Mouse (Mus musculus): ENCODE data around the gene Ralgds. TPM values are rescaled to one million over a fixed set of nuclear protein-coding genes. Genes with fewer than 3 reads are reported as not detected.
"Not testable (repeated sequence)": the region's sequence is repeated elsewhere in the genome, so short reads cannot be mapped to it uniquely, and the experiment has no call there.

Gene Ralgds
- polyA plus RNA-seq, 1 experiment from 2014 or later, result 66.1 TPM

DNA sequence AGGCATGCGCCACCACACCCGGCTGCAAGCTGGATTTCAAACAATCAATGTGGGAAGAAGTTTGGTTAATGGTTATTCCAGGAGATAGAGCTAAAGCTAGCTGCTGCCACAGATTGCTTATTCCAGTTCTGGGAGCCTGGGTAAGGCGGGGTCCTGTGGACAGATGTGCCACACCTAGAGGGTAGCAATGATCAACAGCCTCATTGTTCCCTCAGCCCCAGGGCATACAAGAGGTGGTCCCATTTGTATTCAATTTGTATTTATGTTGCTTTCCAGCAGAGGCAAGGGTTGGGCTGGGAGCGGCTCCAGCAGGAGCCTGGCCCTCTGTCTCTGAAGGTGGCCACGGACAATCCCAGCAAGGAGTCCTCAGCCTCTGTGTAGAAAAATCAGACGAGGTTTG is 6.6 kb upstream of the Ralgds start:
- H3K4me3 ChIP-seq, result no peak overlapping the region
- no peaks in the 10 kb centered on the region for H3K4me1 ChIP-seq
- H3K4me2 ChIP-seq (replicated peaks), result no peak overlapping the region
- H3K27ac ChIP-seq, result no peak overlapping the region
- 78% methylated on average over 6 of the region's 6 CpGs for WGBS
- no peaks in the 10 kb centered on the region for H3K27me3 ChIP-seq
- no peaks in the 10 kb centered on the region for H3K36me3 ChIP-seq
- H3K9me3 ChIP-seq, result no peaks in the 10 kb centered on the region
- ATAC-seq (ENCODE audit: insufficient number of reproducible peaks, insufficient read depth, low FRiP score, low TSS enrichment), result no peak
- no peak overlapping the region for H3K9ac ChIP-seq

- H3K36me3 ChIP-seq; H3K4me2 ChIP-seq (replicated peaks); H3K9me3 ChIP-seq; ATAC-seq (ENCODE audit: insufficient number of reproducible peaks, insufficient read depth, low FRiP score, low TSS enrichment); H3K27ac ChIP-seq; H3K27me3 ChIP-seq; H3K4me3 ChIP-seq; H3K9ac ChIP-seq: not testable (repeated sequence)
- peaks cover 12% of the 10 kb centered on the region for H3K4me1 ChIP-seq
- 48% methylated on average over 5 of the region's 5 CpGs for WGBS
Measured at GRCm38 (mm10) chr2:28511600-28511999, 1.3 kb upstream of the Ralgds start.

GRCm38 (mm10) chr2:28513431-28514370 is 776 bp downstream of the Ralgds start:
- Histone ChIP-seq H3K4me1 (peaks cover 17% of the 10 kb centered on the region), H3K4me2 (replicated peaks) (peak overlapping the region; percentile 90), H3K4me3 (peak overlapping the region; percentile 76), H3K27me3 (no peaks in the 10 kb centered on the region), H3K9ac (peak overlapping the region; percentile 81), H3K27ac (peak overlapping the region; percentile 54), H3K9me3 (no peaks in the 10 kb centered on the region), H3K36me3 (0 out of 2 replicates have a peak, but pooled peaks cover 2% of the 10 kb centered on the region)
- 9% methylated on average over 46 of the region's 47 CpGs for WGBS
- 0 out of 2 replicates have a peak, but pooled peaks have one; percentile 19 for ATAC-seq (ENCODE audit: insufficient number of reproducible peaks, insufficient read depth, low FRiP score, low TSS enrichment)

- ATAC-seq (ENCODE audit: insufficient number of reproducible peaks, insufficient read depth, low FRiP score, low TSS enrichment), result no peak
- 21% methylated on average over 5 of the region's 5 CpGs for WGBS
- 0 out of 2 replicates have a peak, but pooled peaks cover 2% of the 10 kb centered on the region for H3K36me3 ChIP-seq
- H3K4me1 ChIP-seq, result peaks cover 17% of the 10 kb centered on the region
- H3K4me3 ChIP-seq, result peak overlapping the region; percentile 76
- H3K27ac ChIP-seq, result 0 out of 2 replicates have a peak overlapping the region, but pooled peaks have one; percentile 11
- H3K9me3 ChIP-seq, result no peaks in the 10 kb centered on the region
- H3K27me3 ChIP-seq, result no peaks in the 10 kb centered on the region
- peak overlapping the region; percentile 90 for H3K4me2 ChIP-seq (replicated peaks)
- H3K9ac ChIP-seq, result peak overlapping the region; percentile 81
Measured at GRCm38 (mm10) chr2:28514489-28514888, 1.6 kb downstream of the Ralgds start.

- no peak overlapping the region for H3K4me2 ChIP-seq (replicated peaks)
- H3K9ac ChIP-seq, result no peak overlapping the region
- no peaks in the 10 kb centered on the region for H3K27me3 ChIP-seq
- H3K4me1 ChIP-seq, result peaks cover 17% of the 10 kb centered on the region
- 0 out of 2 replicates have a peak, but pooled peaks cover 7% of the 10 kb centered on the region for H3K36me3 ChIP-seq
- no peak overlapping the region for H3K4me3 ChIP-seq
- ATAC-seq (ENCODE audit: insufficient number of reproducible peaks, insufficient read depth, low FRiP score, low TSS enrichment), result no peak
- H3K9me3 ChIP-seq, result no peaks in the 10 kb centered on the region
- no peak overlapping the region for H3K27ac ChIP-seq
- 52% methylated on average over 5 of the region's 5 CpGs for WGBS
Measured at GRCm38 (mm10) chr2:28517206-28517909, 4.4 kb downstream of the Ralgds start.

GRCm38 (mm10) chr2:28518231-28518630 is 5.3 kb downstream of the Ralgds start:
- Histone ChIP-seq H3K9me3 (no peaks in the 10 kb centered on the region), H3K9ac (no peak overlapping the region), H3K4me3 (no peak overlapping the region), H3K4me1 (peaks cover 17% of the 10 kb centered on the region), H3K36me3 (0 out of 2 replicates have a peak, but pooled peaks cover 11% of the 10 kb centered on the region), H3K27me3 (no peaks in the 10 kb centered on the region), H3K27ac (no peak overlapping the region), H3K4me2 (replicated peaks) (no peak overlapping the region)
- 40% methylated on average over 2 of the region's 2 CpGs for WGBS
- no peak for ATAC-seq (ENCODE audit: insufficient number of reproducible peaks, insufficient read depth, low FRiP score, low TSS enrichment)

DNA sequence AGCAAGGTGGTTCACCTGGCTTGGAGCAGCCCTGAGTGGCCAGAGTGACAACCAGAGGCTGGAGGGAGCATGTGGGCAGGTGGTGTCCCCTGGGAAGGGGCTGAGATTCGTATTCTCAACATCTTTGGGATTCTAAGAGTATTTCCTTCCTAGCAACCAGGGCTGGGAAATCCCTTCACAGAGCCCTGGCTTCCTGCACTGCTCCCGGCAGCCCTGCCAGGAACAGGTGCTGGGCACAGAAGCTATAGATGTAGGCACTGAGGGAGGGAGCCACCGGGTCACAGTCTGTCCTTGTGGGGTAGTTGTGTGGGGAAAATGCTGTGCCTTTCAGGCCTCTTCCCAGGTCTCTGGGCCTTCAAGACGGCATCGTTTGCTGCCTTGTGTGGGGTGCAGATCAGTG is 7.7 kb downstream of the Ralgds start:
- H3K36me3 ChIP-seq, result 0 out of 2 replicates have a peak, but pooled peaks cover 11% of the 10 kb centered on the region
- no peak overlapping the region for H3K9ac ChIP-seq
- H3K4me2 ChIP-seq (replicated peaks), result no peak overlapping the region
- no peak for ATAC-seq (ENCODE audit: insufficient number of reproducible peaks, insufficient read depth, low FRiP score, low TSS enrichment)
- H3K27ac ChIP-seq, result no peak overlapping the region
- no peaks in the 10 kb centered on the region for H3K9me3 ChIP-seq
- H3K27me3 ChIP-seq, result no peaks in the 10 kb centered on the region
- peaks cover 18% of the 10 kb centered on the region for H3K4me1 ChIP-seq
- WGBS, result 70% methylated on average over 5 of the region's 5 CpGs
- no peak overlapping the region for H3K4me3 ChIP-seq

DNA sequence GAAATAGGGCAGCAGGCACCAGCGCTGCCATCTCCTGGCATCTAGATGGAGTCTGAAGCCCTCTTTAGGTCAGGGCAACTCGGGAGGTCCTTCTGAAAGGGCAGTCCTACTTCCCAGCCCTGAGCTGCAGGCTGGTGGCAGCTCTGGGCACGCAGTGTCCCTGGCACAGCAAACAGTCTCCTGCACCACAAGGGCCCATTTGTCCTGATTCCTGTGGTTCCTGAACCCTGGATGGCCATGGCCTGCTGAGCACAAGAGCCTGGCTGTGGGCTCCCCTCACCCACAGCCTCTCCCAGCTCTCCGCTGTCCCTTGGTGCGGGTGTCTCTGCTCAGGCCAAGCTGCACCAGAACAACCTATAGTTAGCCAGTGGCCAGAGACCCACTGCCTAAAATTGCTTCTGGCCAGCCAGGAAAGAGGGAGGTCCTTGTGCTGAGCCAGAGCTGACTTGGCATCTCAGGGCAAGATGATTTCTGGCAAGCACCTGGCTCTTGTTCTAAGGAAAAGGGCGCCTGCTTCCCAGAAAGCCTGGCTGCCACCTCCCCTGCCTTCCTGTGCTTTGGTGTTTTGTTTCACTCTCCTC is 8.7 kb downstream of the Ralgds start:
- peaks cover 29% of the 10 kb centered on the region for H3K4me1 ChIP-seq
- 0 out of 2 replicates have a peak, but pooled peaks cover 11% of the 10 kb centered on the region for H3K36me3 ChIP-seq
- H3K27ac ChIP-seq, result no peak overlapping the region
- H3K9me3 ChIP-seq, result no peaks in the 10 kb centered on the region
- WGBS, result 72% methylated on average over 6 of the region's 6 CpGs
- no peak overlapping the region for H3K4me2 ChIP-seq (replicated peaks)
- no peak for ATAC-seq (ENCODE audit: insufficient number of reproducible peaks, insufficient read depth, low FRiP score, low TSS enrichment)
- H3K27me3 ChIP-seq, result no peaks in the 10 kb centered on the region
- no peak overlapping the region for H3K4me3 ChIP-seq
- H3K9ac ChIP-seq, result no peak overlapping the region

- 77% methylated on average over 4 of the region's 4 CpGs for WGBS
- H3K9ac ChIP-seq, result no peak overlapping the region
- no peaks in the 10 kb centered on the region for H3K9me3 ChIP-seq
- 0 out of 2 replicates have a peak, but pooled peaks cover 11% of the 10 kb centered on the region for H3K36me3 ChIP-seq
- no peaks in the 10 kb centered on the region for H3K27me3 ChIP-seq
- no peak overlapping the region for H3K4me3 ChIP-seq
- ATAC-seq (ENCODE audit: insufficient number of reproducible peaks, insufficient read depth, low FRiP score, low TSS enrichment), result no peak
- no peak overlapping the region for H3K27ac ChIP-seq
- peaks cover 31% of the 10 kb centered on the region for H3K4me1 ChIP-seq
- no peak overlapping the region for H3K4me2 ChIP-seq (replicated peaks)
Measured at GRCm38 (mm10) chr2:28522166-28522565, 9.2 kb downstream of the Ralgds start.

GRCm38 (mm10) chr2:28523643-28524117 is 10.8 kb downstream of the Ralgds start:
- Histone ChIP-seq H3K9ac (no peak overlapping the region), H3K4me3 (no peak overlapping the region), H3K36me3 (0 out of 2 replicates have a peak, but pooled peaks cover 9% of the 10 kb centered on the region), H3K4me1 (peaks cover 34% of the 10 kb centered on the region), H3K9me3 (no peaks in the 10 kb centered on the region), H3K27ac (peak overlapping the region; percentile 43; the same call in 1 of the 2 replicates), H3K27me3 (no peaks in the 10 kb centered on the region), H3K4me2 (replicated peaks) (no peak overlapping the region)
- ATAC-seq (ENCODE audit: insufficient number of reproducible peaks, insufficient read depth, low FRiP score, low TSS enrichment), result peak; percentile 68
- 16% methylated on average over 5 of the region's 5 CpGs for WGBS

DNA sequence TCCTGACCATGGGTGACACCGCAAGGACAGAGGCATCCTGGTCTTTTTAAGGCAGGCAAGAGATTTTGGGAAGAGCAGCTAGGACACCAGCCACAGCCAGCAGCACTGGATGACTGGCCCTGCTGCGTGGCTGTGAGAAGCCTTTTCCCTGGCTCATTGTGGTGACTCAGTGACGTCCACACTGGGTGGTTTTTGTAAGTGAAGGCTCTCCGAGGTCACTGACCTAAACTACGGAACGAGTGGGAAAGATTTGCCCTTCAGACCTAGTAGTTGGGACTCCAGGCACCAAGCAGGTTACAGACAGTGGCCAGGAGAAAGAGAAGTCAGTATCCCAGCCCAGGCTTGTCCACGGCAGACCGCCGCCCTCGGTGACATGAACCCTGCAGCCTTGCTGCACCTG is 11.5 kb downstream of the Ralgds start:
- Histone ChIP-seq H3K4me1 (peaks cover 41% of the 10 kb centered on the region), H3K4me2 (replicated peaks) (no peak overlapping the region), H3K9ac (no peak overlapping the region), H3K4me3 (no peak overlapping the region), H3K36me3 (0 out of 2 replicates have a peak, but pooled peaks cover 9% of the 10 kb centered on the region), H3K27ac (no peak overlapping the region), H3K9me3 (no peaks in the 10 kb centered on the region), H3K27me3 (no peaks in the 10 kb centered on the region)
- no peak for ATAC-seq (ENCODE audit: insufficient number of reproducible peaks, insufficient read depth, low FRiP score, low TSS enrichment)
- 79% methylated on average over 10 of the region's 10 CpGs for WGBS

Measured in embryonic facial prominence, embryonic 12.5 days (tissue).